Mouse (Mus musculus): ENCODE results near the gene 4933415A04Rik. TPM values are rescaled to one million over a fixed set of nuclear protein-coding genes. Genes with fewer than 3 reads are reported as not detected.

Gene 4933415A04Rik
- not detected in 2 replicates for polyA plus RNA-seq (2012; ENCODE audit: insufficient read depth, insufficient read length, missing spikeins)

GRCm38 (mm10) chr11:43586324-43587090, at the start of gene 4933415A04Rik:
Gene 4933415A04Rik (plus strand): TSS chr11:43587040.
- no peak within 1 kb of the TSS for H3K27ac ChIP-seq (replicated peaks; ENCODE audit: low read depth, low read length)
- no peak within 1 kb of the TSS for H3K4me3 ChIP-seq (ENCODE audit: insufficient read depth, low read depth, low read length)
- no peaks in the 10 kb centered on the region for H3K4me1 ChIP-seq (ENCODE audit: control insufficient read depth, insufficient read depth, insufficient read length, low read length)

GRCm38 (mm10) chr11:43537074-43537473, 49.8 kb upstream of the 4933415A04Rik start:
- H3K4me3 ChIP-seq (ENCODE audit: insufficient read depth, low read depth, low read length), result no peak overlapping the region
- H3K4me1 ChIP-seq (ENCODE audit: control insufficient read depth, insufficient read depth, insufficient read length, low read length), result no peaks in the 10 kb centered on the region
- no peak overlapping the region for H3K27ac ChIP-seq (replicated peaks; ENCODE audit: low read depth, low read length)

GRCm38 (mm10) chr11:43539863-43540262, 47.0 kb upstream of the 4933415A04Rik start:
- Histone ChIP-seq H3K27ac (replicated peaks; ENCODE audit: low read depth, low read length) (no peak overlapping the region), H3K4me3 (ENCODE audit: insufficient read depth, low read depth, low read length) (no peak overlapping the region), H3K4me1 (ENCODE audit: control insufficient read depth, insufficient read depth, insufficient read length, low read length) (no peaks in the 10 kb centered on the region)

GRCm38 (mm10) chr11:43543711-43544466, 43.0 kb upstream of the 4933415A04Rik start:
- Histone ChIP-seq H3K27ac (replicated peaks; ENCODE audit: low read depth, low read length) (no peak overlapping the region), H3K4me3 (ENCODE audit: insufficient read depth, low read depth, low read length) (no peak overlapping the region), H3K4me1 (ENCODE audit: control insufficient read depth, insufficient read depth, insufficient read length, low read length) (peaks cover 7% of the 10 kb centered on the region; the same call in 1 of the 2 replicates)

- Histone ChIP-seq H3K27ac (replicated peaks; ENCODE audit: low read depth, low read length) (no peak overlapping the region), H3K4me1 (ENCODE audit: control insufficient read depth, insufficient read depth, insufficient read length, low read length) (peaks cover 7% of the 10 kb centered on the region; the same call in 1 of the 2 replicates), H3K4me3 (ENCODE audit: insufficient read depth, low read depth, low read length) (no peak overlapping the region)
Measured at GRCm38 (mm10) chr11:43544819-43545218, 42.0 kb upstream of the 4933415A04Rik start.

GRCm38 (mm10) chr11:43545873-43546475, 40.9 kb upstream of the 4933415A04Rik start:
- Histone ChIP-seq H3K27ac (replicated peaks; ENCODE audit: low read depth, low read length) (no peak overlapping the region), H3K4me3 (ENCODE audit: insufficient read depth, low read depth, low read length) (no peak overlapping the region), H3K4me1 (ENCODE audit: control insufficient read depth, insufficient read depth, insufficient read length, low read length) (peaks cover 7% of the 10 kb centered on the region; the same call in 1 of the 2 replicates)

GRCm38 (mm10) chr11:43546678-43547077, 40.2 kb upstream of the 4933415A04Rik start:
- Histone ChIP-seq H3K4me1 (ENCODE audit: control insufficient read depth, insufficient read depth, insufficient read length, low read length) (peaks cover 7% of the 10 kb centered on the region; the same call in 1 of the 2 replicates), H3K27ac (replicated peaks; ENCODE audit: low read depth, low read length) (no peak overlapping the region), H3K4me3 (ENCODE audit: insufficient read depth, low read depth, low read length) (no peak overlapping the region)

GRCm38 (mm10) chr11:43548148-43548547, 38.7 kb upstream of the 4933415A04Rik start:
- Histone ChIP-seq H3K4me1 (ENCODE audit: control insufficient read depth, insufficient read depth, insufficient read length, low read length) (peaks cover 7% of the 10 kb centered on the region; the same call in 1 of the 2 replicates), H3K27ac (replicated peaks; ENCODE audit: low read depth, low read length) (no peak overlapping the region), H3K4me3 (ENCODE audit: insufficient read depth, low read depth, low read length) (no peak overlapping the region)

GRCm38 (mm10) chr11:43548657-43549435, 38.0 kb upstream of the 4933415A04Rik start:
- peaks cover 7% of the 10 kb centered on the region; the same call in 1 of the 2 replicates for H3K4me1 ChIP-seq (ENCODE audit: control insufficient read depth, insufficient read depth, insufficient read length, low read length)
- no peak overlapping the region for H3K4me3 ChIP-seq (ENCODE audit: insufficient read depth, low read depth, low read length)
- H3K27ac ChIP-seq (replicated peaks; ENCODE audit: low read depth, low read length), result no peak overlapping the region

GRCm38 (mm10) chr11:43549701-43550100, 37.1 kb upstream of the 4933415A04Rik start:
- no peak overlapping the region for H3K27ac ChIP-seq (replicated peaks; ENCODE audit: low read depth, low read length)
- peaks cover 7% of the 10 kb centered on the region; the same call in 1 of the 2 replicates for H3K4me1 ChIP-seq (ENCODE audit: control insufficient read depth, insufficient read depth, insufficient read length, low read length)
- H3K4me3 ChIP-seq (ENCODE audit: insufficient read depth, low read depth, low read length), result no peak overlapping the region

GRCm38 (mm10) chr11:43551756-43552155, 35.1 kb upstream of the 4933415A04Rik start:
- Histone ChIP-seq H3K4me3 (ENCODE audit: insufficient read depth, low read depth, low read length) (no peak overlapping the region), H3K27ac (replicated peaks; ENCODE audit: low read depth, low read length) (no peak overlapping the region), H3K4me1 (ENCODE audit: control insufficient read depth, insufficient read depth, insufficient read length, low read length) (peaks cover 7% of the 10 kb centered on the region; the same call in 1 of the 2 replicates)

GRCm38 (mm10) chr11:43552675-43553074, 34.2 kb upstream of the 4933415A04Rik start:
- no peak overlapping the region for H3K4me3 ChIP-seq (ENCODE audit: insufficient read depth, low read depth, low read length)
- peaks cover 7% of the 10 kb centered on the region; the same call in 1 of the 2 replicates for H3K4me1 ChIP-seq (ENCODE audit: control insufficient read depth, insufficient read depth, insufficient read length, low read length)
- H3K27ac ChIP-seq (replicated peaks; ENCODE audit: low read depth, low read length), result no peak overlapping the region

GRCm38 (mm10) chr11:43556538-43556937, 30.3 kb upstream of the 4933415A04Rik start:
- Histone ChIP-seq H3K4me1 (ENCODE audit: control insufficient read depth, insufficient read depth, insufficient read length, low read length) (no peaks in the 10 kb centered on the region), H3K4me3 (ENCODE audit: insufficient read depth, low read depth, low read length) (no peak overlapping the region), H3K27ac (replicated peaks; ENCODE audit: low read depth, low read length) (no peak overlapping the region)

- Histone ChIP-seq H3K4me1 (ENCODE audit: control insufficient read depth, insufficient read depth, insufficient read length, low read length) (no peaks in the 10 kb centered on the region), H3K4me3 (ENCODE audit: insufficient read depth, low read depth, low read length) (no peak overlapping the region), H3K27ac (replicated peaks; ENCODE audit: low read depth, low read length) (no peak overlapping the region)
Measured at GRCm38 (mm10) chr11:43559515-43560292, 27.1 kb upstream of the 4933415A04Rik start.
